Mouse (Mus musculus) ovary, adult 18-20 months (tissue): Measurements from ENCODE around the gene Gm14305.
"Not testable (repeated sequence)": the region's sequence is repeated elsewhere in the genome, so short reads cannot be mapped to it uniquely, and the experiment has no call there.

Experiments used
- DNase-seq: peaks from one replicate; pipeline ENCODE4 v3.0.0; 2022; ENCODE audit warnings: low spot score, mixed read lengths

Gm14305 gene

DNA sequence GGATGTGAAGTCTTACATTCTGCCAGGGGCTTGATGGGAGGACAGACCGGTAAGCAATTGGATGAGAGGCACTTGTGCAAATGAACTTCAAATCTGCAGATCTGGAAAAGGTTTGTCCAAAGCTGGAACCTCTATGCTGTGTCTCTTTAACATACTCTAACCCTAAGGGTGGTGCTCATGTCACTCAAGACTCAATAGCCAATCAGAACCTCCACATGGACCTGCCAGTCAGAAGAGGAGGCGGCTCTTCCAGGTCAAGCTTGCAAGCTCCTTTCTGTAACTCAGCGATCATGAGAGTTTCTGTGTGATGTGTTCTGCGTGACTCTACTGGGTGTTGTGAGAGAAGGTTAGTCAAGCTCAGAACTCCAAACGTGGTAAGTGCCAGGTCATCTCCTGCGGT, at the start of gene Gm14305:
Gene Gm14305 (plus strand): TSS at position 278 of the 400 bp plus-strand sequence.
- DNase-seq = peak; percentile 1

DNA sequence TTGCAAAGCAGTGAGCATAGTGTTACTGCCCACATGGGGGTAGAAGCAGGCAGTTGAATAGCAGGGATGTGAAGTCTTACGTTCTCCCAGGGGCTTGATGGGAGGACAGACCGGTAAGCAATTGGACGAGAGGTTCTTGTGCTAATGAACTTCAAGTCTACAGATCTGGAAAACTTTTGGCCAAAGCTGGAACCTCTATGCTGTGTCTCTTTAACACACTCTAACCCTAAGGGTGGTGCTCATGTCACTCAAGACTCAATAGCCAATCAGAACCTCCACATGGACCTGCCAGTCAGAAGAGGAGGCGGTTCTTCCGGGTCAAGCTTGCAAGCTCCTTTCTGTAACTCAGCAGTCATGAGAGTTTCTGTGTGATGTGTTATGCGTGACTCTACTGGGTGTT, 37.9 kb upstream of the Gm14305 start, which contains the start of gene Zfp973:
Gene Zfp973 (plus strand): TSS at position 301 of the 400 bp plus-strand sequence.
- not testable (repeated sequence) for DNase-seq
